Mouse (Mus musculus): ENCODE measurements around the gene Mthfsl.
"Not testable (repeated sequence)": the region's sequence is repeated elsewhere in the genome, so short reads cannot be mapped to it uniquely, and the experiment has no call there.

Mthfsl gene

GRCm38 (mm10) chr9:88686719-88687118 lies 33.4 kb downstream of the Mthfsl start:
- not testable (repeated sequence) for DNase-seq

- DNase-seq: not testable (repeated sequence)
Observed at GRCm38 (mm10) chr9:88658341-88658740, 61.8 kb downstream of the Mthfsl start.

GRCm38 (mm10) chr9:88650742-88651141 lies 69.4 kb downstream of the Mthfsl start:
- not testable (repeated sequence) for DNase-seq

Data from thymus, postnatal 14 days (tissue).